Comparison of ENCODE assay signal across 34 mouse cellular contexts in the genomic region with DNA sequence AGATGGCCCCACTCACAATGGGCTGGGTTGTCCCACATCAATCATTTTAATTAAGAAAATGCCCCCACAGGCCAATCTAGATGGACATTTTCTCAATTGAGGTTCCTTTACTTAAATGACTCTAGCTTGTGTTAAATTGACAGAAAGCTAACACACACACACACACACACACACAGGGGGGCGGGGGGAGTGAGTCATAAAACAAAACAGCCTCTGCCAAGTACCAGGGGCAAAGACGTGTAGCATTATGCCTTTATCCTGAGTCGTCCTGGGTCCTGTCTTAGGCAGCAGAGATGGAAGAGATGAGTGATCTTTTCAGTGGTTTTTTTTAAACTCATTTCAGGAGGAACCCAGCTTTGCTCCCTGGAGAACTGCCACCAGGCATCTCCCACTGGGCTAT. TPM values are rescaled to one million over a fixed set of nuclear protein-coding genes. Genes with fewer than 3 reads are reported as not detected.
DNase-seq lines count a peak whose midpoint lies in the region; ATAC-seq and TF ChIP-seq lines count a peak whose summit lies in the region.
"Had no signal": no experiment of that assay in that cellular context is flagged by ENCODE, and none has a peak within 500 bp of the region (broad histone marks: within the 10 kb centered on the region; RNA-seq: fewer than 3 reads in every experiment).

No protein-coding gene starts in this region.

- ATAC-seq in intestine, embryonic 16.5 days = no peak
- no peak for ATAC-seq in intestine, postnatal 0 days
- ATAC-seq in forebrain, embryonic 15.5 days (replicated peaks) = no peak
- ATAC-seq: forebrain, embryonic 16.5 days; Patski had no signal

- WGBS in intestine, embryonic 16.5 days = 41% methylated on average over 3 of the region's 3 CpGs
- 53% methylated on average over 3 of the region's 3 CpGs for WGBS in intestine, postnatal 0 days
- 43% methylated on average over 3 of the region's 3 CpGs for WGBS in forebrain, embryonic 15.5 days

- H3K27ac ChIP-seq in intestine, embryonic 16.5 days (ENCODE audit: low read length) = peak overlapping the region; percentile 24; the same call in 1 of the 2 replicates
- H3K27ac ChIP-seq in intestine, postnatal 0 days (ENCODE audit: low read depth, low read length) = no peak overlapping the region
- no peak overlapping the region for H3K27ac ChIP-seq in forebrain, embryonic 15.5 days (replicated peaks)
- H3K27ac ChIP-seq: embryonic facial prominence, embryonic 13.5 days; forebrain, embryonic 10.5 days; heart, embryonic 15.5 days; layer of hippocampus, adult 2 months; left cerebral cortex, adult 2 months; limb, embryonic 13.5 days; lung, embryonic 15.5 days had no signal

- H3K4me1 ChIP-seq in intestine, embryonic 16.5 days (ENCODE audit: control insufficient read depth, insufficient read depth, low read length) = no peaks in the 10 kb centered on the region
- H3K4me1 ChIP-seq in intestine, postnatal 0 days (replicated peaks; ENCODE audit: control insufficient read depth, insufficient read depth, low read length) = no peaks in the 10 kb centered on the region
- H3K4me1 ChIP-seq in forebrain, embryonic 15.5 days = peaks cover 3% of the 10 kb centered on the region; the same call in 1 of the 2 replicates
- H3K4me1 ChIP-seq: heart, embryonic 15.5 days; limb, embryonic 13.5 days; lung, embryonic 15.5 days had no signal

- H3K9me3 ChIP-seq in intestine, embryonic 16.5 days (ENCODE audit: control insufficient read depth, low read length) = no peaks in the 10 kb centered on the region
- no peaks in the 10 kb centered on the region for H3K9me3 ChIP-seq in intestine, postnatal 0 days (ENCODE audit: control insufficient read depth)
- H3K9me3 ChIP-seq in forebrain, embryonic 15.5 days = no peaks in the 10 kb centered on the region
- H3K9me3 ChIP-seq: embryonic facial prominence, embryonic 13.5 days; forebrain, embryonic 10.5 days; heart, embryonic 15.5 days; limb, embryonic 13.5 days; lung, embryonic 15.5 days had no signal

- DNase-seq in heart, adult 11 months = peak; percentile 2
- DNase-seq in heart, postnatal 14 days = no peak
- DNase-seq in 3134 (ENCODE audit: extremely low read depth, insufficient read length, low spot score) = peak; percentile 47
- DNase-seq in Muller cell, postnatal 12 days (ENCODE audit: inconsistent ontology term) = peak; percentile 57
- DNase-seq: adrenal gland, postnatal 25 days; B cell, adult 2 months; cerebellum, adult 11-12 months; cerebellum, adult 9-11 months; gastrocnemius, postnatal 10 days; heart, postnatal 36 days; kidney, adult 18-20 months; kidney, postnatal 36 days; thymus, adult 2 months; thymus, postnatal 36 days had no signal

- H3K36me3 ChIP-seq in intestine, embryonic 16.5 days (ENCODE audit: control insufficient read depth, insufficient read depth, low read length) = no peaks in the 10 kb centered on the region
- no peaks in the 10 kb centered on the region for H3K36me3 ChIP-seq in intestine, postnatal 0 days (ENCODE audit: control insufficient read depth, insufficient read depth)
- no peaks in the 10 kb centered on the region for H3K36me3 ChIP-seq in forebrain, embryonic 15.5 days
- H3K36me3 ChIP-seq: embryonic facial prominence, embryonic 13.5 days; forebrain, embryonic 10.5 days; heart, embryonic 15.5 days; limb, embryonic 13.5 days; lung, embryonic 15.5 days had no signal

- H3K27me3 ChIP-seq in intestine, embryonic 16.5 days (replicated peaks; ENCODE audit: control insufficient read depth, insufficient read depth, low read length) = no peaks in the 10 kb centered on the region
- H3K27me3 ChIP-seq in intestine, postnatal 0 days (replicated peaks; ENCODE audit: control insufficient read depth, insufficient read depth, low read length) = no peaks in the 10 kb centered on the region
- H3K27me3 ChIP-seq in forebrain, embryonic 15.5 days = no peaks in the 10 kb centered on the region
- H3K27me3 ChIP-seq: embryonic facial prominence, embryonic 13.5 days; heart, embryonic 15.5 days; limb, embryonic 13.5 days; lung, embryonic 15.5 days; Patski had no signal

- intact Hi-C loops in heart, postnatal 14 days (cut with DNase I) = no loop called here

- no peak overlapping the region for H3K4me3 ChIP-seq in intestine, embryonic 16.5 days (ENCODE audit: low read length)
- no peak overlapping the region for H3K4me3 ChIP-seq in intestine, postnatal 0 days (ENCODE audit: low read depth, low read length)
- no peak overlapping the region for H3K4me3 ChIP-seq in forebrain, embryonic 15.5 days
- H3K4me3 ChIP-seq: embryonic facial prominence, embryonic 13.5 days; forebrain, embryonic 10.5 days; heart, embryonic 15.5 days; layer of hippocampus, adult 2 months; left cerebral cortex, adult 2 months; limb, embryonic 13.5 days; lung, embryonic 15.5 days had no signal

- no peak overlapping the region for H3K4me2 ChIP-seq in intestine, embryonic 16.5 days (ENCODE audit: low read depth, low read length)
- no peak overlapping the region for H3K4me2 ChIP-seq in intestine, postnatal 0 days (replicated peaks; ENCODE audit: low read depth)
- no peak overlapping the region for H3K4me2 ChIP-seq in forebrain, embryonic 15.5 days (replicated peaks)
- H3K4me2 ChIP-seq: embryonic facial prominence, embryonic 13.5 days; heart, embryonic 15.5 days; limb, embryonic 13.5 days; liver, embryonic 11.5 days; lung, embryonic 15.5 days; midbrain, embryonic 11.5 days had no signal

- no peak for TF ChIP-seq CTCF in intestine, postnatal 0 days (IDR thresholded peaks at IDR 0.05; ENCODE audit: low read depth)

- no peak overlapping the region for H3K9ac ChIP-seq in intestine, embryonic 16.5 days (ENCODE audit: low read depth, low read length)
- H3K9ac ChIP-seq in intestine, postnatal 0 days (ENCODE audit: low read depth, low read length) = no peak overlapping the region
- no peak overlapping the region for H3K9ac ChIP-seq in forebrain, embryonic 15.5 days (replicated peaks)
- H3K9ac ChIP-seq: embryonic facial prominence, embryonic 13.5 days; heart, embryonic 15.5 days; limb, embryonic 13.5 days; lung, embryonic 15.5 days had no signal

RNA-seq across cellular contexts. Expression of a gene that starts 34.2 kb away (rescaled TPM):
- 1,000 to 10,000 TPM; 1,042 to 1,098 TPM for total RNA-seq in heart, postnatal 14 days (2021)
- 2.1 and 2.2 TPM in 2 replicates for polyA plus RNA-seq in intestine, embryonic 16.5 days (2015; fragmentation: Nextera tagmentation; extraction: Ambion mirVana)
- 5.7 and 5.9 TPM in 2 replicates for polyA plus RNA-seq in intestine, postnatal 0 days (2015; fragmentation: Nextera tagmentation; extraction: Ambion mirVana)
- 0.13 and 0.19 TPM in 2 replicates for polyA plus RNA-seq in forebrain, embryonic 15.5 days (2015; fragmentation: Nextera tagmentation; extraction: Ambion mirVana)
- total RNA-seq: common myeloid progenitor, adult 5-6 weeks; megakaryocyte progenitor cell, adult 5-6 weeks; monocyte, adult 5-6 weeks had no signal
- polyA plus RNA-seq: forebrain, embryonic 10.5 days; midbrain, embryonic 11.5 days had no signal

RNA-seq across cellular contexts. Expression of a gene that starts 42.2 kb away (rescaled TPM):
- not detected for total RNA-seq in heart, postnatal 14 days (2021)
- polyA plus RNA-seq in intestine, embryonic 16.5 days (2015; fragmentation: Nextera tagmentation; extraction: Ambion mirVana) = 0.09 TPM in 1 of 2 replicates, not detected in the other
- polyA plus RNA-seq in intestine, postnatal 0 days (2015; fragmentation: Nextera tagmentation; extraction: Ambion mirVana) = not detected in 2 replicates
- polyA plus RNA-seq in forebrain, embryonic 15.5 days (2015; fragmentation: Nextera tagmentation; extraction: Ambion mirVana) = 24.3 and 25.4 TPM in 2 replicates
- total RNA-seq: adrenal gland, postnatal 25 days; common myeloid progenitor, adult 5-6 weeks; ES-E14; gastrocnemius, postnatal 10 days; heart, postnatal 36 days; megakaryocyte progenitor cell, adult 5-6 weeks; monocyte, adult 5-6 weeks had no signal
- polyA plus RNA-seq: gonadal fat pad, adult 2 months; heart, embryonic 15.5 days; liver, embryonic 16.5 days; Patski had no signal

Comparison
In these comparisons a context has a peak if more than half of its experiments do, and no peak if none do; other contexts are left out.
1. DNase-seq: peak in heart, adult 11 months (single experiment), 3134 (single experiment) and Muller cell, postnatal 12 days (single experiment); none in heart, postnatal 14 days (0 of 2).
2. RNA of a gene that starts 42.2 kb away (polyA plus RNA-seq): 24.3 to 25.4 TPM in forebrain, embryonic 15.5 days; 0.09 TPM in intestine, embryonic 16.5 days and not detected in intestine, postnatal 0 days; every median in the first group is over 10 times any median in the second.